Mouse (Mus musculus) brain, embryonic 14.5 days (tissue): ENCODE measurements around the gene Mroh7.

Source experiments
- CTCF ChIP-seq: fragments of 200-500 bp; IDR thresholded peaks from 2 replicates; pipeline ENCODE4 v1.5.1; 2012; ENCODE audit warnings: inconsistent platforms, mild to moderate bottlenecking, moderate library complexity, borderline replicate concordance; ENCODE audit not compliant: insufficient read depth, insufficient read length; ENCODE audit errors: extremely low read depth
- POLR2A ChIP-seq: fragments of 200-500 bp; IDR thresholded peaks from 2 replicates; pipeline ENCODE4 v1.6.1; 2012; ENCODE audit warnings: mild to moderate bottlenecking, inconsistent platforms, borderline replicate concordance; ENCODE audit not compliant: poor library complexity, insufficient read depth, insufficient read length, severe bottlenecking; ENCODE audit errors: extremely low read depth

GRCm38 (mm10) chr4:106705096-106705665 is 25.5 kb downstream of the Mroh7 start:
- TF ChIP-seq POLR2A (no peak), CTCF (no peak)
